Mouse (Mus musculus) heart, embryonic 13.5 days (tissue): ENCODE data around the gene Pnpo. TPM values are rescaled to one million over a fixed set of nuclear protein-coding genes. Genes with fewer than 3 reads are reported as not detected.

Experiments
- ATAC-seq: fragments of 200-750 bp; cut with Nextera tagmentation; 2 replicates; pipeline ENCODE4 v1.8.0; 2017; ENCODE audit warnings: moderate TSS enrichment; ENCODE audit not compliant: insufficient number of reproducible peaks, low FRiP score, low TSS enrichment; ENCODE audit errors: extremely low read depth
- H3K27ac ChIP-seq: fragments of 300-500 bp; sonication (generic); replicated peaks from 2 replicates; pipeline ENCODE4 v1.5.1; 2015; ENCODE audit warnings: moderate library complexity, mild to moderate bottlenecking, inconsistent platforms
- H3K27me3 ChIP-seq: fragments of 300-500 bp; sonication (generic); replicated peaks from 2 replicates; pipeline ENCODE4 v1.6.1; 2015; ENCODE audit warnings: mild to moderate bottlenecking, inconsistent platforms
- H3K36me3 ChIP-seq: fragments of 300-500 bp; sonication (generic); 2 replicates; pipeline ENCODE4 v1.6.1; 2015; ENCODE audit warnings: mild to moderate bottlenecking, inconsistent platforms
- H3K4me1 ChIP-seq: fragments of 300-500 bp; sonication (generic); 2 replicates; pipeline ENCODE4 v1.6.1; 2015; ENCODE audit warnings: inconsistent platforms
- H3K4me2 ChIP-seq: fragments of 300-500 bp; sonication (generic); 2 replicates; pipeline ENCODE4 v1.6.1; 2015; ENCODE audit warnings: inconsistent platforms, mild to moderate bottlenecking, moderate library complexity
- H3K4me3 ChIP-seq: fragments of 300-500 bp; sonication (generic); 2 replicates; pipeline ENCODE4 v1.5.1; 2015; ENCODE audit warnings: moderate library complexity, mild to moderate bottlenecking, inconsistent platforms
- H3K9ac ChIP-seq: fragments of 300-500 bp; sonication (generic); 2 replicates; pipeline ENCODE4 v1.6.1; 2015; ENCODE audit warnings: inconsistent platforms, mild to moderate bottlenecking, moderate library complexity
- H3K9me3 ChIP-seq: fragments of 300-500 bp; sonication (generic); 2 replicates; pipeline ENCODE4 v1.6.1; 2016; ENCODE audit warnings: inconsistent platforms
- WGBS: fragments of 180-500 bp; shearing (Covaris S2); methylation state at CpG from one replicate; pipeline ENCODE4 v1.1.7; 2015; ENCODE audit warnings: mixed read lengths; 5-methylcytosine and 5-hydroxymethylcytosine counted together
- polyA plus RNA-seq: library from polyadenylated mRNA; unstranded; fragments of >200 nt; fragmentation: Nextera tagmentation; extraction: Ambion mirVana; gene quantifications from 2 replicates; pipeline ENCODE4 v1.2.1, GENCODE M21; 2015

Gene Pnpo
- 53.3 and 55.6 TPM in 2 replicates for polyA plus RNA-seq

- Histone ChIP-seq H3K9ac (peak within 1 kb of the TSS; percentile 78), H3K4me2 (peak within 1 kb of the TSS; percentile 85), H3K4me1 (peaks cover 22% of the 10 kb centered on the region), H3K27ac (peak within 1 kb of the TSS; percentile 55), H3K4me3 (peak within 1 kb of the TSS; percentile 60), H3K27me3 (no peaks in the 10 kb centered on the region), H3K36me3 (peaks cover 11% of the 10 kb centered on the region), H3K9me3 (no peaks in the 10 kb centered on the region)
- WGBS = under 1% methylated on average over 29 of the region's 29 CpGs
- peak; percentile 89 for ATAC-seq
These were observed at the start of gene Pnpo for GRCm38 (mm10) chr11:96943746-96944304. Gene Pnpo, minus strand, starts transcription at chr11:96943986.

- no peak for ATAC-seq
- H3K4me2 ChIP-seq = no peak overlapping the region
- H3K4me1 ChIP-seq = peaks cover 34% of the 10 kb centered on the region
- H3K9me3 ChIP-seq = no peaks in the 10 kb centered on the region
- H3K27ac ChIP-seq = peak overlapping the region; percentile 54
- no peak overlapping the region for H3K9ac ChIP-seq
- H3K27me3 ChIP-seq = peaks cover 85% of the 10 kb centered on the region
- H3K4me3 ChIP-seq = no peak overlapping the region
- WGBS = 23% methylated on average over 8 of the region's 8 CpGs
- H3K36me3 ChIP-seq = no peaks in the 10 kb centered on the region
These were observed 49.0 kb upstream of the Pnpo start for GRCm38 (mm10) chr11:96992722-96993311.

- Histone ChIP-seq H3K36me3 (no peaks in the 10 kb centered on the region), H3K27ac (no peak overlapping the region), H3K9ac (no peak overlapping the region), H3K27me3 (peaks cover 85% of the 10 kb centered on the region), H3K9me3 (no peaks in the 10 kb centered on the region), H3K4me3 (no peak overlapping the region), H3K4me2 (no peak overlapping the region), H3K4me1 (peaks cover 28% of the 10 kb centered on the region)
- ATAC-seq = no peak
- 75% methylated on average over 5 of the region's 5 CpGs for WGBS
These were observed 47.7 kb upstream of the Pnpo start for GRCm38 (mm10) chr11:96991501-96991900.

- Histone ChIP-seq H3K27ac (no peak overlapping the region), H3K9me3 (no peaks in the 10 kb centered on the region), H3K9ac (peak overlapping the region; percentile 47; the same call in 1 of the 2 replicates), H3K27me3 (peaks cover 87% of the 10 kb centered on the region), H3K4me2 (peak overlapping the region; percentile 63), H3K4me1 (peaks cover 20% of the 10 kb centered on the region), H3K36me3 (no peaks in the 10 kb centered on the region), H3K4me3 (peak overlapping the region; percentile 32)
- WGBS = 6% methylated on average over 31 of the region's 31 CpGs
- no peak for ATAC-seq
These were observed 44.3 kb upstream of the Pnpo start for GRCm38 (mm10) chr11:96987873-96988655.

GRCm38 (mm10) chr11:96986463-96986862, 42.7 kb upstream of the Pnpo start:
- Histone ChIP-seq H3K4me2 (no peak overlapping the region), H3K9me3 (no peaks in the 10 kb centered on the region), H3K4me3 (no peak overlapping the region), H3K9ac (no peak overlapping the region), H3K36me3 (no peaks in the 10 kb centered on the region), H3K27me3 (peaks cover 84% of the 10 kb centered on the region), H3K27ac (no peak overlapping the region), H3K4me1 (peaks cover 12% of the 10 kb centered on the region)
- ATAC-seq = no peak
- WGBS = 37% methylated on average over 3 of the region's 3 CpGs

- Histone ChIP-seq H3K9ac (no peak overlapping the region), H3K27ac (no peak overlapping the region), H3K9me3 (no peaks in the 10 kb centered on the region), H3K4me3 (no peak overlapping the region), H3K27me3 (peaks cover 86% of the 10 kb centered on the region), H3K4me1 (peaks cover 12% of the 10 kb centered on the region), H3K4me2 (no peak overlapping the region), H3K36me3 (no peaks in the 10 kb centered on the region)
- 24% methylated on average over 4 of the region's 4 CpGs for WGBS
- no peak for ATAC-seq
These were observed 41.1 kb upstream of the Pnpo start for GRCm38 (mm10) chr11:96984903-96985302.

GRCm38 (mm10) chr11:96982859-96983258, 39.1 kb upstream of the Pnpo start, which contains the start of gene Sp2:
Gene Sp2, minus strand, starts transcription at chr11:96982959.
- H3K27ac ChIP-seq = no peak within 1 kb of the TSS
- H3K9ac ChIP-seq = 0 out of 2 replicates have a peak within 1 kb of the TSS, but pooled peaks have one; percentile 4
- ATAC-seq = no peak
- 73% methylated on average over 7 of the region's 7 CpGs for WGBS
- no peak within 1 kb of the TSS for H3K4me3 ChIP-seq
- H3K9me3 ChIP-seq = no peaks in the 10 kb centered on the region
- H3K27me3 ChIP-seq = peaks cover 67% of the 10 kb centered on the region
- H3K4me1 ChIP-seq = peaks cover 14% of the 10 kb centered on the region
- H3K4me2 ChIP-seq = no peak within 1 kb of the TSS; the same call in 1 of the 2 replicates
- no peaks in the 10 kb centered on the region for H3K36me3 ChIP-seq

- Histone ChIP-seq H3K9ac (0 out of 2 replicates have a peak overlapping the region, but pooled peaks have one; percentile 4), H3K4me2 (no peak overlapping the region; the same call in 1 of the 2 replicates), H3K4me3 (no peak overlapping the region), H3K27ac (no peak overlapping the region), H3K9me3 (no peaks in the 10 kb centered on the region), H3K4me1 (peaks cover 9% of the 10 kb centered on the region), H3K36me3 (no peaks in the 10 kb centered on the region), H3K27me3 (peaks cover 62% of the 10 kb centered on the region)
- no peak for ATAC-seq
- WGBS = under 1% methylated on average over 7 of the region's 7 CpGs
These were observed 38.6 kb upstream of the Pnpo start for GRCm38 (mm10) chr11:96982355-96982754.

- Histone ChIP-seq H3K4me3 (no peak overlapping the region), H3K27ac (no peak overlapping the region), H3K4me2 (no peak overlapping the region), H3K36me3 (no peaks in the 10 kb centered on the region), H3K27me3 (peaks cover 53% of the 10 kb centered on the region), H3K4me1 (peaks cover 11% of the 10 kb centered on the region), H3K9me3 (no peaks in the 10 kb centered on the region), H3K9ac (no peak overlapping the region)
- no peak for ATAC-seq
- WGBS = 53% methylated on average over 15 of the region's 15 CpGs
These were observed 37.7 kb upstream of the Pnpo start for GRCm38 (mm10) chr11:96981461-96981860.

- Histone ChIP-seq H3K27me3 (peaks cover 39% of the 10 kb centered on the region), H3K4me3 (no peak overlapping the region), H3K9me3 (no peaks in the 10 kb centered on the region), H3K27ac (no peak overlapping the region), H3K4me1 (peaks cover 26% of the 10 kb centered on the region), H3K4me2 (no peak overlapping the region), H3K36me3 (no peaks in the 10 kb centered on the region), H3K9ac (no peak overlapping the region)
- WGBS = 75% methylated on average over 5 of the region's 5 CpGs
- no peak for ATAC-seq
These were observed 36.2 kb upstream of the Pnpo start for GRCm38 (mm10) chr11:96980021-96980420.

GRCm38 (mm10) chr11:96979329-96979728, 35.5 kb upstream of the Pnpo start:
- peaks cover 29% of the 10 kb centered on the region for H3K4me1 ChIP-seq
- peaks cover 32% of the 10 kb centered on the region for H3K27me3 ChIP-seq
- no peak overlapping the region for H3K4me3 ChIP-seq
- no peak overlapping the region for H3K4me2 ChIP-seq
- H3K27ac ChIP-seq = no peak overlapping the region
- H3K9me3 ChIP-seq = no peaks in the 10 kb centered on the region
- no peak for ATAC-seq
- WGBS = 80% methylated on average over 7 of the region's 7 CpGs
- no peaks in the 10 kb centered on the region for H3K36me3 ChIP-seq
- H3K9ac ChIP-seq = no peak overlapping the region
